Mouse (Mus musculus) natural killer cell, adult 2 months (primary cell): Measurements from ENCODE around the gene Wscd2.

ENCODE experiments used
- DNase-seq, 2 experiments: peaks; one replicate each; pipeline ENCODE4 v3.0.0; 2022; ENCODE audit warnings: low spot score in 2 of 2

Gene Wscd2

GRCm38 (mm10) chr5:113485584-113486162 is 4.5 kb upstream of the Wscd2 start:
- no peak for DNase-seq

- no peak for DNase-seq
These were observed 2.3 kb upstream of the Wscd2 start for GRCm38 (mm10) chr5:113487879-113488278.

GRCm38 (mm10) chr5:113489617-113490016 is 516 bp upstream of the Wscd2 start:
- no peak for DNase-seq

GRCm38 (mm10) chr5:113490467-113491260 is 531 bp downstream of the Wscd2 start:
- no peak for DNase-seq

GRCm38 (mm10) chr5:113491552-113491951 is 1.4 kb downstream of the Wscd2 start:
- DNase-seq: no peak

- DNase-seq: no peak
These were observed 1.9 kb downstream of the Wscd2 start for GRCm38 (mm10) chr5:113491988-113492387.

- no peak for DNase-seq
These were observed 2.4 kb downstream of the Wscd2 start for GRCm38 (mm10) chr5:113492417-113493035.

- DNase-seq: no peak
These were observed 3.9 kb downstream of the Wscd2 start for GRCm38 (mm10) chr5:113493997-113494396.

- DNase-seq: no peak
These were observed 6.8 kb downstream of the Wscd2 start for GRCm38 (mm10) chr5:113496926-113497325.

- no peak for DNase-seq
These were observed 9.3 kb downstream of the Wscd2 start for GRCm38 (mm10) chr5:113499421-113499820.

- no peak for DNase-seq
These were observed 13.1 kb downstream of the Wscd2 start for GRCm38 (mm10) chr5:113503276-113503675.

GRCm38 (mm10) chr5:113504654-113505053 is 14.5 kb downstream of the Wscd2 start:
- DNase-seq: peak in 1 of 2 experiments; percentile 10

- DNase-seq: no peak
These were observed 15.9 kb downstream of the Wscd2 start for GRCm38 (mm10) chr5:113506065-113506464.

- no peak for DNase-seq
These were observed 16.6 kb downstream of the Wscd2 start for GRCm38 (mm10) chr5:113506779-113507178.

GRCm38 (mm10) chr5:113509167-113509566 is 19.0 kb downstream of the Wscd2 start:
- DNase-seq: no peak

- no peak for DNase-seq
These were observed 23.5 kb downstream of the Wscd2 start for GRCm38 (mm10) chr5:113513640-113514039.

GRCm38 (mm10) chr5:113514062-113514461 is 23.9 kb downstream of the Wscd2 start:
- DNase-seq: no peak

- no peak for DNase-seq
These were observed 26.2 kb downstream of the Wscd2 start for GRCm38 (mm10) chr5:113516119-113516872.

GRCm38 (mm10) chr5:113516873-113517336 is 26.8 kb downstream of the Wscd2 start:
- no peak for DNase-seq

- no peak for DNase-seq
These were observed 27.3 kb downstream of the Wscd2 start for GRCm38 (mm10) chr5:113517387-113517786.

GRCm38 (mm10) chr5:113521037-113521436 is 30.9 kb downstream of the Wscd2 start:
- no peak for DNase-seq

GRCm38 (mm10) chr5:113538826-113539225 is 48.7 kb downstream of the Wscd2 start:
- peak; percentile 53 to 68 for DNase-seq
